Mouse (Mus musculus) olfactory bulb, adult 2 months (tissue): ENCODE measurements around the gene Agfg1. TPM values are rescaled to one million over a fixed set of nuclear protein-coding genes. Genes with fewer than 3 reads are reported as not detected.

ENCODE experiments used
- H3K27ac ChIP-seq: fragments of 200-500 bp; 2 replicates; pipeline ENCODE4 v1.5.1; 2012; ENCODE audit warnings: low read depth, low read length; ENCODE audit not compliant: insufficient read depth
- H3K4me1 ChIP-seq: fragments of 200-500 bp; 2 replicates; pipeline ENCODE4 v1.6.1; 2012; ENCODE audit warnings: low read length; ENCODE audit not compliant: control insufficient read depth, insufficient read depth
- H3K4me3 ChIP-seq: fragments of 200-500 bp; 2 replicates; pipeline ENCODE4 v1.5.1; 2012; ENCODE audit warnings: mild to moderate bottlenecking, low read depth, low read length, moderate library complexity; ENCODE audit not compliant: insufficient read depth
- CTCF ChIP-seq: fragments of 200-500 bp; IDR thresholded peaks from 2 replicates; pipeline ENCODE4 v1.5.1; 2012; ENCODE audit warnings: low read depth, mild to moderate bottlenecking, low read length, moderate library complexity; ENCODE audit not compliant: insufficient read depth
- POLR2A ChIP-seq: fragments of 200-500 bp; IDR thresholded peaks from 2 replicates; pipeline ENCODE4 v1.6.1; 2012; ENCODE audit warnings: mild to moderate bottlenecking, low read depth, low read length, moderate library complexity; ENCODE audit not compliant: insufficient read depth
- WGBS: fragments of 180-500 bp; shearing (Covaris S2); methylation state at CpG from one replicate; pipeline ENCODE4 v1.1.7; 2018; 5-methylcytosine and 5-hydroxymethylcytosine counted together
- polyA plus RNA-seq: library from polyadenylated mRNA; stranded (reverse); fragments of >200 nt; gene quantifications from 2 replicates; pipeline ENCODE4 v1.2.4, GENCODE M21; 2012; ENCODE audit warnings: low replicate concordance; ENCODE audit not compliant: missing spikeins, insufficient read depth, insufficient read length

The Agfg1 gene
- polyA plus RNA-seq, 1 experiment, result 256 TPM

DNA sequence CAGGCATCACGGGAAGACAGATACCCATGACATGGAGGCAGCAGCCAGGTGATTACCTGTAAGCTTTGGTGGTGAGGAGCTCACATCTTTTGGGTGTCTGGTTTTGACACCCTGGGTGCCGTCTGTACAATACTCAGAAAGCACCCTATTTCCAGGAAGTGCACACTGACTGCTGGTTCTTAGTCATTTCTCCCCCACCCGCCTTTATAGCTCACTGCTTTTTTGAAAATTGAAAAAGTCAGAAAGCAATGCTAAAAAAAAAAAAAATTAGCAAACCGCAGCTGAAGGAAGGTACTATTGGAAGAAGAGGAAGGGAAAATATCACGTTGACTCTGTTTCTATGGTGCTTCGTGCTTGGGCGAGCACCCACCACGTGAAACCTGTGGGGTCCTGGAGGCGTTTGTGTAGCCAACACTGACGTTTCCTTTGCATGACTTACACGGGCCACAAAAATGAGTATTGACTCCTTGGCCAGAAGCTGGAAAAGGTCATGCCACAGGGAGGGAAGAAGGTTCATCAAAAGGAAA, 6.7 kb upstream of the Agfg1 start:
- Histone ChIP-seq H3K27ac (no peak overlapping the region), H3K4me3 (no peak overlapping the region), H3K4me1 (peaks cover 10% of the 10 kb centered on the region)
- TF ChIP-seq POLR2A, result no peak
- TF ChIP-seq CTCF, result no peak
- 73% methylated on average over 11 of the region's 11 CpGs for WGBS

DNA sequence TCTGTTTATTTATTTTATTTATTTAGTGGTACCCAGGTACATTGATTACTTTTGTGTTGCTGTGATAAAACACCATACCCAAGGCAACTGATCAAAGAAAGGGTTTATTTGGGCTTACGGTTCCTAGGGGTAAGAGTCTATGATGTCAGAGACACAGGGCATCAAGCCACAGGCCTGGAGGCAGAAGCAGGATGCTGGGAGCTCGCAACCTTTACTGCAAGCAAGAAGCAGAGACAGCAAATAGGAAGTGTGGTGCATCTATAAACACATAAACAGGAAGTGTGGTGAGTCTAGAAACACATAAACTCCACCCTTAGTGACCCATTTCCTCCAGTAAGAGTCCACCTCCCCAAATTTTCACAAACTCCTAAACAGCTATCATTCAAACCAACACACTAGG, 5.8 kb upstream of the Agfg1 start:
- Histone ChIP-seq H3K27ac (no peak overlapping the region), H3K4me1 (peaks cover 10% of the 10 kb centered on the region), H3K4me3 (no peak overlapping the region)
- TF ChIP-seq POLR2A, result no peak
- TF ChIP-seq CTCF, result no peak
- 96% methylated on average over 2 of the region's 2 CpGs for WGBS

DNA sequence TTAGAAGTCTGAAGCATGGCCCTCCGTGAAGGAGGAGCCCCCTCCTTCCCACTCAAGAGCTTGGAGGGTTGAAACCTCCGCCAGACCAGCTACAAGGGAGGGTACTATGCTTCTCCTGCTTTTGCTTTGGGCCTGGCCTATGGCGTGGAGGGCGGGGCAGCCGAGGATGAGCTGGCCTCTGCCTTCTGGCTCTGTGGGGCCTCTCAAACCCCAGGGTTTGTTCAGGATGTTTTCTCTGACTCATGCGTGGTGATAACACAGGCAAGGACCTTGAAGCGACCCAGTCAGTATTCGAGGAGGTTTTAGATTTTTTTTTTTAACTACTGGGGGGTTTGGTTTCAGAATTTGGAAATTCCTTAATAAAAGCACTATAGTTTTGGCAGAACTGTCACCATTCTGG, 4.7 kb upstream of the Agfg1 start:
- Histone ChIP-seq H3K4me3 (no peak overlapping the region), H3K27ac (no peak overlapping the region), H3K4me1 (peaks cover 10% of the 10 kb centered on the region)
- TF ChIP-seq CTCF, result no peak
- WGBS, result 84% methylated on average over 8 of the region's 8 CpGs

GRCm38 (mm10) chr1:82836342-82837217, 2.7 kb upstream of the Agfg1 start:
- Histone ChIP-seq H3K27ac (no peak overlapping the region), H3K4me3 (no peak overlapping the region), H3K4me1 (peaks cover 10% of the 10 kb centered on the region)
- TF ChIP-seq POLR2A (no peak), CTCF (no peak)
- WGBS, result 81% methylated on average over 13 of the region's 13 CpGs

DNA sequence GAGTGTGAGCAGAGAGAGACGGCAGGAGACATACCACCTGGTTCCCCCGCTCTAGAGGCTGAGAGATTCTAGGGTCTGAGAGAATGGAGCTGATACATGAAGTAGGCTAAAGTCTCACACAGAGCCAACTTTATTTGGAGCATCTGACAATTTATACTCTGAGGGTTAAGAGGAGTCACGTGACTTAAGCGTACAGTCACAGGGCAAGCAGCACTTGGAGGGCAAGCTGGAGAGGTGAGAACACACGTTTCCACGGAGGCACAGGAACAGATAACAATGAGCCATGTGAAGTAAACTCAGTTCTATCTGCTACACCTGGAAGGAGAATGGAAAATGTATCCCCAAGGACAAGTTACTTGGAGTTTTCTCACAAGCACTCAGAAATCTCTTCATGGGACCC, 1.7 kb upstream of the Agfg1 start:
- H3K4me1 ChIP-seq, result peaks cover 10% of the 10 kb centered on the region
- 88% methylated on average over 6 of the region's 6 CpGs for WGBS
- H3K27ac ChIP-seq, result no peak overlapping the region
- no peak overlapping the region for H3K4me3 ChIP-seq
- TF ChIP-seq POLR2A, result no peak
- TF ChIP-seq CTCF, result no peak

DNA sequence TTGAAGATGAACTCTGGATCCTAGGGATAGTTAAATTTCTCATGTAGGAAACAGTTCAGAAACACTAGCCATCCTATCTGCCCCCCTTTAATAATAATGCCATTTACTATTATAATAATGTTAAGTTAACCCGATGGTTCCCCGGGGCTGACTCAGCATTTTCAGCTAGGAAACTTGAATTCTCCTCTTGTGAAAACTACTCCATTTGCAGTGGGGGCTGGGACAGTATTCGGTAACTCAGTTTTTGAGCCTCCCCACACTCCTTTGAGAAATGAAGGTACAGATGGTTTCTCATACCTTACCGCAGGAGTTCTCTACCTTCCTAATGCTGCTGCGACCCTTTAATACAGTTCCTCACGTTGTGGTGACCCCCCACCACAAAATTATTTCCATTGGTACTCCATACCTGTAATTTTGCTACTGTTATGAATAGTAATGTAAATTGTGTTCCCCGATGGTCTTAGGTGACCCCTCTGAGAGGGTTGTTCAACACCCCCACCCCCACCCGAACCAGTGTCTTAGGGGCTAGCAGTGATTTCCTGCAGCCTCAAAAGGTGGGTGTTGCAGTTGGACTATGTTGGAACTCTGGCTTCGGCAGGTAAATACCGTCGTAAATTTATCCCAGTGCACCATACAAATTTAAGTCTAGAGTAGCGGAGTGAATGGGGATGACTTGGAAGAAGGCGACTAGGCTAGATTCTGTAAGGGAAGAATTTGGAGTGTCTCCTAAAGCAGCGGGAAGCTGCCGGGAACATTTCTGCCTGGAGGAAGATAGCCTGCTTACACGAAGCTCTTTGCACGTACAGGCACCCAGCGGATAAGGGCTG, 601 bp upstream of the Agfg1 start:
- TF ChIP-seq CTCF (no peak), POLR2A (no peak)
- H3K27ac ChIP-seq, result no peak overlapping the region
- WGBS, result 28% methylated on average over 18 of the region's 18 CpGs
- H3K4me1 ChIP-seq, result peaks cover 6% of the 10 kb centered on the region; the same call in 1 of the 2 replicates
- H3K4me3 ChIP-seq, result peak overlapping the region; percentile 99

GRCm38 (mm10) chr1:82839614-82840421, 535 bp downstream of the Agfg1 start:
- H3K4me3 ChIP-seq, result peak overlapping the region; percentile 99
- H3K4me1 ChIP-seq, result peaks cover 3% of the 10 kb centered on the region; the same call in 1 of the 2 replicates
- no peak; the same call in 1 of the 2 replicates for TF ChIP-seq POLR2A
- no peak; the same call in 1 of the 2 replicates for TF ChIP-seq CTCF
- WGBS, result under 1% methylated on average over 86 of the region's 86 CpGs
- H3K27ac ChIP-seq, result peak overlapping the region; percentile 76

GRCm38 (mm10) chr1:82855729-82856128, 16.4 kb downstream of the Agfg1 start:
- TF ChIP-seq CTCF (no peak), POLR2A (no peak)
- WGBS, result 88% methylated on average over 5 of the region's 5 CpGs
- no peaks in the 10 kb centered on the region for H3K4me1 ChIP-seq
- no peak overlapping the region for H3K27ac ChIP-seq
- no peak overlapping the region for H3K4me3 ChIP-seq
